Mouse (Mus musculus): ENCODE data around the gene Kcnh4. TPM values are rescaled to one million over a fixed set of nuclear protein-coding genes. Genes with fewer than 3 reads are reported as not detected.
A peak's percentile ranks its signal among the peaks of the same experiment; 100 is the strongest.

The Kcnh4 gene
- polyA plus RNA-seq, 1 experiment from 2014 or later: not detected

DNA sequence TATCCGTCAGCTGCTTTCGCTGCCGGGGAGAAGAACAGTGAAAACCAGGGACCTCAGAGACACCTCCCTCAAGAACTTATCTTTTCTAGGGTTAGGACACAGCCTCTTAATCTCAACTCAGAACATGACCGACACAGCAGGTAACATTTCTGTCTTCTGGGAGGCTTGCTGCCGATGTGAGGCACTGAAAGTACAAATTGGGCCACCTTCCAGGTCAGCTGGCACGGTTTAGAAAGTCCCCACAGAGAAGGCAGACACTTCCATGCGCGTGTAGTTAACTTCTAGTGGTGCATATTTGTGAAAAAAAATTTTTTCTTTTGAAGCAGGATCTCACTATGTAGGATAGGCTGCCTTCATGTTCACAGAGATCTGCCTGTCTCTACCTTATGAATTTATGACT, 24.5 kb upstream of the Kcnh4 start:
- H3K4me3 ChIP-seq: no peak overlapping the region
- WGBS: 73% methylated on average over 8 of the region's 8 CpGs
- no peaks in the 10 kb centered on the region for H3K27me3 ChIP-seq (replicated peaks)
- no peak overlapping the region for H3K27ac ChIP-seq (replicated peaks)
- no peaks in the 10 kb centered on the region for H3K9me3 ChIP-seq
- peaks cover 6% of the 10 kb centered on the region for H3K4me1 ChIP-seq
- ATAC-seq (ENCODE audit: extremely low read depth, insufficient number of reproducible peaks, low FRiP score, low TSS enrichment): no peak
- no peak overlapping the region for H3K9ac ChIP-seq
- H3K4me2 ChIP-seq: no peak overlapping the region
- H3K36me3 ChIP-seq: peaks cover 94% of the 10 kb centered on the region

- no peak for ATAC-seq (ENCODE audit: extremely low read depth, insufficient number of reproducible peaks, low FRiP score, low TSS enrichment)
- Histone ChIP-seq H3K4me2 (no peak overlapping the region), H3K9ac (no peak overlapping the region), H3K27me3 (replicated peaks) (no peaks in the 10 kb centered on the region), H3K27ac (replicated peaks) (0 out of 2 replicates have a peak overlapping the region, but pooled peaks have one; percentile 4), H3K9me3 (no peaks in the 10 kb centered on the region), H3K36me3 (peaks cover 87% of the 10 kb centered on the region), H3K4me1 (peaks cover 6% of the 10 kb centered on the region), H3K4me3 (no peak overlapping the region)
- WGBS: 84% methylated on average over 13 of the region's 13 CpGs
Measured at GRCm38 (mm10) chr11:100782568-100782967, 22.8 kb upstream of the Kcnh4 start.

DNA sequence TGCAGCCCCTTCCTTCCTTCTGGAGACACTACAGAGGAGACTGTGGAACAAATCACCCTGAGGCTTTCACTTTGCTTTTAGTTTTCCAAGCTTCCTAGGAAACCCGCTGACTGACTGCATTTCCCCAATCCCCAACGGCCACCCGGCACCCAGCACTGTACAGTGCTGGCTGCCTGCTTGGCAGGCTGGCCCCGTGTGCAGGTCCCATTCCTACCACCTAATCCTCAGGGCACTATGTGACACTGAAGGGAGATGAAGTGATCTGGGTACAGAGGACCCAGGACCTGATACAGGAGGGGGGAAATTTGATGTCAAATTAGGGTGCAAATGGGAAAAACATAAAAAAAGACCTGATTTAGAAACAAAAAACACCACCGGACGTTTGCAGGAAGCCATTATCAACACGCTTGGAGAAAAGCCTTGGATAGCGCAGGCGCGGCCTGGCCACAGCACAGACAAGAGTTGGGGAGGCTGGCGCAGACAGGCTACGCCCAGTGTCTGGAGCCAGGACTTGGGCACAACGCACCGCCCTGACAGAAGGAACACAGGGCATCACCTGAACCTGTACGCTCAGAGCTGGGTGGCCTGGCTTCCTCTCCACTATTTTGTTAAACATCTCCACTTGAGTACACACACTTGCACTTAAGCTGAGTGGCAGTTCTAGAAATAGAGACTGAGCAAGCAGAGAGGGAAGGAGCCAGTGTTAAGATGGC, 22.2 kb upstream of the Kcnh4 start:
- no peaks in the 10 kb centered on the region for H3K9me3 ChIP-seq
- H3K27me3 ChIP-seq (replicated peaks): no peaks in the 10 kb centered on the region
- peak overlapping the region; percentile 49 for H3K27ac ChIP-seq (replicated peaks)
- ATAC-seq (ENCODE audit: extremely low read depth, insufficient number of reproducible peaks, low FRiP score, low TSS enrichment): no peak
- H3K4me1 ChIP-seq: peaks cover 6% of the 10 kb centered on the region
- no peak overlapping the region for H3K4me3 ChIP-seq
- H3K4me2 ChIP-seq: no peak overlapping the region
- peaks cover 80% of the 10 kb centered on the region for H3K36me3 ChIP-seq
- WGBS: 75% methylated on average over 15 of the region's 15 CpGs
- no peak overlapping the region for H3K9ac ChIP-seq

GRCm38 (mm10) chr11:100780247-100780646, 20.5 kb upstream of the Kcnh4 start:
- ATAC-seq (ENCODE audit: extremely low read depth, insufficient number of reproducible peaks, low FRiP score, low TSS enrichment): no peak
- H3K4me3 ChIP-seq: no peak overlapping the region
- 0 out of 2 replicates have a peak overlapping the region, but pooled peaks have one; percentile 12 for H3K27ac ChIP-seq (replicated peaks)
- peaks cover 63% of the 10 kb centered on the region for H3K36me3 ChIP-seq
- peaks cover 6% of the 10 kb centered on the region for H3K4me1 ChIP-seq
- no peak overlapping the region for H3K4me2 ChIP-seq
- no peaks in the 10 kb centered on the region for H3K9me3 ChIP-seq
- no peaks in the 10 kb centered on the region for H3K27me3 ChIP-seq (replicated peaks)
- no peak overlapping the region for H3K9ac ChIP-seq
- WGBS: 67% methylated on average over 8 of the region's 8 CpGs

DNA sequence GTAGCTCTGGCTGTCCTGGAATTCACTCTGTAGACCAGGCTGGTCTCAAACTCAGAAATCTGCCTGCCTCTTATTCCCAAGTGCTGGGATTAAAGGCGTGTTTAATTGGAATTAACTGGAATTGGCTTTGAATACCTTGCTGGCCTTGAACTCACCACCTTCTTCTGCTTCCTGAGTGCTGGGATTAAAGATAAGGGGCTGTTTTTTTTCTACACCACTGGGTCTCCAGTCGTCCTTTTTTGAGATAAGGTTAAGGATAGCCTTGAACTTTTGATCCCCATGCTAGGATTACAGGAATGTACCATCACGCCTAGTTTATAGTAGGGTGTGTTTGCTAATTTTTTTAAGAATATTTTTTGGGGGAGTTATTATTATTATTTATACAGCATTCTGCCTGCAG, 18.3 kb upstream of the Kcnh4 start:
- WGBS: 54% methylated on average over 3 of the region's 3 CpGs
- no peaks in the 10 kb centered on the region for H3K9me3 ChIP-seq
- peaks cover 6% of the 10 kb centered on the region for H3K4me1 ChIP-seq
- no peak overlapping the region for H3K4me2 ChIP-seq
- ATAC-seq (ENCODE audit: extremely low read depth, insufficient number of reproducible peaks, low FRiP score, low TSS enrichment): no peak
- no peak overlapping the region for H3K9ac ChIP-seq
- H3K27ac ChIP-seq (replicated peaks): no peak overlapping the region
- H3K27me3 ChIP-seq (replicated peaks): no peaks in the 10 kb centered on the region
- no peak overlapping the region for H3K4me3 ChIP-seq
- peaks cover 43% of the 10 kb centered on the region for H3K36me3 ChIP-seq

GRCm38 (mm10) chr11:100775921-100776320, 16.2 kb upstream of the Kcnh4 start:
- no peaks in the 10 kb centered on the region for H3K9me3 ChIP-seq
- 79% methylated on average over 10 of the region's 10 CpGs for WGBS
- no peaks in the 10 kb centered on the region for H3K27me3 ChIP-seq (replicated peaks)
- H3K9ac ChIP-seq: no peak overlapping the region
- no peaks in the 10 kb centered on the region for H3K4me1 ChIP-seq
- H3K27ac ChIP-seq (replicated peaks): no peak overlapping the region
- no peak overlapping the region for H3K4me3 ChIP-seq
- H3K4me2 ChIP-seq: no peak overlapping the region
- no peak for ATAC-seq (ENCODE audit: extremely low read depth, insufficient number of reproducible peaks, low FRiP score, low TSS enrichment)
- peaks cover 26% of the 10 kb centered on the region for H3K36me3 ChIP-seq

DNA sequence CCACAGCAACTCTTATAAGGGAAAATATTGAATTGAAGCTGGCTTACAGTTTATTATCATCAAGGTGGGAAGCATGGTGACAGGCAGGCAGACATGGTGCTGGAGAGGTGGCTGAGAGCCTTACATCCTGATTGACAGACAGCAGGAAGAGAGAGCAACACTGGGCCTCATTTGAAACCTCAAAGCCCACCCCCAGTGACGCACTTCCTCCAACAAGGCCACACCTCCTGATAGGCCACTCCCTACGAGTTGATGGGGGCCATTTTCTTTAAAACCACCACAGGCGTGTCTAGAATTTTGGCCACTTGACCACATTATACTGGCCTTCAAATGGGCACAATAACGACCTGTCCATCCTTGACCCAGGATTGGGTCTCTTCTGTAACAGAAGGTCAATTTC, 14.5 kb upstream of the Kcnh4 start:
- Histone ChIP-seq H3K4me1 (peaks cover 7% of the 10 kb centered on the region), H3K27me3 (replicated peaks) (no peaks in the 10 kb centered on the region), H3K4me2 (no peak overlapping the region), H3K4me3 (no peak overlapping the region), H3K9ac (no peak overlapping the region), H3K36me3 (peaks cover 10% of the 10 kb centered on the region), H3K9me3 (no peaks in the 10 kb centered on the region), H3K27ac (replicated peaks) (no peak overlapping the region)
- no peak for ATAC-seq (ENCODE audit: extremely low read depth, insufficient number of reproducible peaks, low FRiP score, low TSS enrichment)
- WGBS: 82% methylated on average over 4 of the region's 4 CpGs

DNA sequence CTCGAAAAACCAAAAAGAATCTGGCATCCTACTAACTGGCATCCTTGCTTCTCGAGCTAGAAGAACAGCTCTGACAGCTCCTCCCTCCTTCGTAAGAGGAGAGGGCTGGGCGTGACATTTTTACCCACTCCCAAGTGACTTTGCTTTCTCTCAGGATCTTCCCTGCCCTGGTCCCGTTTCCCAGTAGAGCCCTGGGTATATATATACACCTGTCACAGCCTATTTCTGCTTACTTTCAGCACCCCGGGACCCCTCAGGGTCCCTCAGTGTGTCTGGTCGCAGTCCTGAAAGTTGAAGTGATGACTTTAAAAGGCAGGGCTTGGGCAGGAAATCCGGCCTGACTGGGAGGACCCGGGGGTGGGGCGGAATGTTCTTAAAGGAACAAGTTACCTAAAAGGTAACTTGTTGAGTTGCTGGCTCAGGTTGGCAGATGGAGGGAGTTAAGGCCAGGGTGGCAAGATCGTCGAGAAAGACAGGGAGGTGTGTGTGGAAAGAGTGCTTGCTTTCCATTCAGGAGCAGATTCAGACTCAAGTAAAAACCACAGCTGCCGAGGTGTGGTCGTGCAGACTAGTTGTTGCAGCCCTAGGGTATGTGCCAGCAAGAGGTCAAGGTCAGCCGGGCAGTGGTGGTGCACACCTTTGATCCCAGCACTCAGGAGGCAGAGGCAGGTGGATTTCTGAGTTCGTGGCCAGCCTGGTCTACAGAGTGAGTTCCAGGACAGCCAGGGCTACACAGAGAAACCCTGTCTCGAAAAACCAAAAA, 11.1 kb upstream of the Kcnh4 start, which contains the start of gene Ghdc:
TSS of gene Ghdc (minus strand) at position 312 of the 763 bp plus-strand sequence.
- Histone ChIP-seq H3K4me3 (peak within 1 kb of the TSS; percentile 77), H3K27me3 (replicated peaks) (no peaks in the 10 kb centered on the region), H3K36me3 (peaks cover 5% of the 10 kb centered on the region; the same call in 1 of the 2 replicates), H3K9me3 (no peaks in the 10 kb centered on the region), H3K9ac (peak within 1 kb of the TSS; percentile 84), H3K27ac (replicated peaks) (peak within 1 kb of the TSS; percentile 60), H3K4me1 (peaks cover 7% of the 10 kb centered on the region), H3K4me2 (peak within 1 kb of the TSS; percentile 76)
- WGBS: 14% methylated on average over 17 of the region's 17 CpGs
- 0 out of 2 replicates have a peak, but pooled peaks have one; percentile 14 for ATAC-seq (ENCODE audit: extremely low read depth, insufficient number of reproducible peaks, low FRiP score, low TSS enrichment)

GRCm38 (mm10) chr11:100769980-100770379, 10.2 kb upstream of the Kcnh4 start:
- H3K9me3 ChIP-seq: no peaks in the 10 kb centered on the region
- peaks cover 5% of the 10 kb centered on the region; the same call in 1 of the 2 replicates for H3K36me3 ChIP-seq
- H3K4me2 ChIP-seq: peak overlapping the region; percentile 76
- peak overlapping the region; percentile 84 for H3K9ac ChIP-seq
- 0 out of 2 replicates have a peak overlapping the region, but pooled peaks have one; percentile 60 for H3K27ac ChIP-seq (replicated peaks)
- H3K4me3 ChIP-seq: peak overlapping the region; percentile 77
- WGBS: 55% methylated on average over 6 of the region's 6 CpGs
- ATAC-seq (ENCODE audit: extremely low read depth, insufficient number of reproducible peaks, low FRiP score, low TSS enrichment): no peak
- H3K27me3 ChIP-seq (replicated peaks): no peaks in the 10 kb centered on the region; the same call in 1 of the 2 replicates
- peaks cover 7% of the 10 kb centered on the region for H3K4me1 ChIP-seq

DNA sequence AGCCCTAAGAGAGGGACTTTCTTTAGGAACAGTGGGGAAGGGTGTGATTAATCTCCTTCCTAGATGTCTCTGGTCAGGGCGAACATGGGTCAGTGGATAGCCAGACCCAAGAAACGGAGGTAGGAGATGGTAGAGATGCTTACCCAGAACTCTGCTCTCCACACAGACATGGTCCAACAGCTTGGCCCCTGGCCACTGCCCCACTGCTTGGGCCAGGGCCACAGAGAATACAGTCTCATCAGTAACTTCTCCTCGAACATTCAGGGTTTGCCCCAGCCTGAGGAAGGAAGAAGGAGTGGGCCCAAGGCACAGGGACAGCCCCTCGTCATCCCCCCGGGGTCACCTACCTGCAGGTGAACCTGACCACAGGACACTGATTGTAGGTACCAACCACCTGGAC, 8.1 kb upstream of the Kcnh4 start:
- Histone ChIP-seq H3K36me3 (peaks cover 5% of the 10 kb centered on the region; the same call in 1 of the 2 replicates), H3K9ac (no peak overlapping the region), H3K9me3 (no peaks in the 10 kb centered on the region), H3K4me3 (no peak overlapping the region), H3K4me2 (no peak overlapping the region), H3K4me1 (peaks cover 7% of the 10 kb centered on the region), H3K27ac (replicated peaks) (no peak overlapping the region), H3K27me3 (replicated peaks) (peaks cover 12% of the 10 kb centered on the region)
- ATAC-seq (ENCODE audit: extremely low read depth, insufficient number of reproducible peaks, low FRiP score, low TSS enrichment): no peak
- WGBS: 82% methylated on average over 5 of the region's 5 CpGs

- peaks cover 13% of the 10 kb centered on the region for H3K4me1 ChIP-seq
- peaks cover 23% of the 10 kb centered on the region for H3K27me3 ChIP-seq (replicated peaks)
- H3K36me3 ChIP-seq: peaks cover 5% of the 10 kb centered on the region; the same call in 1 of the 2 replicates
- WGBS: 77% methylated on average over 9 of the region's 9 CpGs
- no peaks in the 10 kb centered on the region for H3K9me3 ChIP-seq
- no peak overlapping the region for H3K27ac ChIP-seq (replicated peaks)
- H3K4me2 ChIP-seq: no peak overlapping the region
- ATAC-seq (ENCODE audit: extremely low read depth, insufficient number of reproducible peaks, low FRiP score, low TSS enrichment): no peak
- no peak overlapping the region for H3K9ac ChIP-seq
- H3K4me3 ChIP-seq: no peak overlapping the region
Measured at GRCm38 (mm10) chr11:100766726-100767125, 7.0 kb upstream of the Kcnh4 start.

All from heart, embryonic 13.5 days (tissue).